Mouse (Mus musculus): Measurements from ENCODE around the gene Dvl3. TPM values are rescaled to one million over a fixed set of nuclear protein-coding genes. Genes with fewer than 3 reads are reported as not detected.

Dvl3 gene
- 10 to 100 TPM in 1 of 2 experiments, 1 to 10 TPM in 1; 4.9 to 25.9 TPM for polyA plus RNA-seq (2012; fragmentation: generic; extraction: Trizol)

GRCm38 (mm10) chr16:20516726-20517201, at the start of gene Dvl3:
TSS of gene Dvl3 (plus strand) at chr16:20516982.

GRCm38 (mm10) chr16:20498677-20499475, 17.9 kb upstream of the Dvl3 start, which contains the start of gene Eif2b5:
TSS of gene Eif2b5 (plus strand) at chr16:20498817.

GRCm38 (mm10) chr16:20535296-20536080, 18.7 kb downstream of the Dvl3 start, which contains the start of gene Ap2m1:
TSS of gene Ap2m1 (plus strand) at chr16:20535478.

GRCm38 (mm10) chr16:20548096-20548948, 31.5 kb downstream of the Dvl3 start, which contains the start of gene Abcf3:
TSS of gene Abcf3 (plus strand) at chr16:20548577.

Other genes starting within 250 kb of the Dvl3 start
- gene Parl, start 214.6 kb upstream of the Dvl3 start, polyA plus RNA-seq (2012; fragmentation: generic; extraction: Trizol), result 10 to 100 TPM; 74.0 to 74.2 TPM
- under 1 TPM in 1 of 2 experiments, not detected in 1; 0.09 TPM for gene Cyp2ab1, start 191.6 kb upstream of the Dvl3 start, polyA plus RNA-seq (2012; fragmentation: generic; extraction: Trizol)
- gene Abcc5, start 90.6 kb upstream of the Dvl3 start, polyA plus RNA-seq (2012; fragmentation: generic; extraction: Trizol), result 10 to 100 TPM in 1 of 2 experiments, 1 to 10 TPM in 1; 5.8 to 36.2 TPM
- 100 to 1,000 TPM in 1 of 2 experiments, 10 to 100 TPM in 1; 71.0 to 162 TPM for gene Eif2b5, start 18.2 kb upstream of the Dvl3 start, polyA plus RNA-seq (2012; fragmentation: generic; extraction: Trizol)
- gene Ap2m1, start 18.5 kb downstream of the Dvl3 start, polyA plus RNA-seq (2012; fragmentation: generic; extraction: Trizol), result 100 to 1,000 TPM; 391 to 480 TPM
- gene Abcf3, start 31.6 kb downstream of the Dvl3 start, polyA plus RNA-seq (2012; fragmentation: generic; extraction: Trizol), result 10 to 100 TPM; 32.1 to 35.4 TPM
- gene Vwa5b2, start 72.5 kb downstream of the Dvl3 start, polyA plus RNA-seq (2012; fragmentation: generic; extraction: Trizol), result under 1 TPM; 0.04 TPM
- gene Eef1akmt4, start 94.6 kb downstream of the Dvl3 start, polyA plus RNA-seq (2012; fragmentation: generic; extraction: Trizol), result 10 to 100 TPM; 11.0 to 40.1 TPM
- not detected for gene Gm49333, start 94.6 kb downstream of the Dvl3 start, polyA plus RNA-seq (2012; fragmentation: generic; extraction: Trizol)
- 10 to 100 TPM; 15.6 to 35.6 TPM for gene Alg3, start 94.8 kb downstream of the Dvl3 start, polyA plus RNA-seq (2012; fragmentation: generic; extraction: Trizol)
- 10 to 100 TPM; 10.8 to 15.4 TPM for gene Camk2n2, start 104.3 kb downstream of the Dvl3 start, polyA plus RNA-seq (2012; fragmentation: generic; extraction: Trizol)
- 1 to 10 TPM; 1.1 to 4.3 TPM for gene Ece2, start 112.8 kb downstream of the Dvl3 start, polyA plus RNA-seq (2012; fragmentation: generic; extraction: Trizol)
- 100 to 1,000 TPM; 151 to 214 TPM for gene Psmd2, start 134.7 kb downstream of the Dvl3 start, polyA plus RNA-seq (2012; fragmentation: generic; extraction: Trizol)
- gene Eif4g1, start 151.3 kb downstream of the Dvl3 start, polyA plus RNA-seq (2012; fragmentation: generic; extraction: Trizol), result 100 to 1,000 TPM; 119 to 126 TPM
- under 1 TPM; 0.01 to 0.08 TPM for gene Fam131a, start 176.3 kb downstream of the Dvl3 start, polyA plus RNA-seq (2012; fragmentation: generic; extraction: Trizol)
- gene Polr2h, start 200.7 kb downstream of the Dvl3 start, polyA plus RNA-seq (2012; fragmentation: generic; extraction: Trizol), result 10 to 100 TPM; 49.2 to 81.5 TPM
- 10 to 100 TPM in 1 of 2 experiments, 1 to 10 TPM in 1; 1.7 to 11.4 TPM for gene Clcn2, start 200.8 kb downstream of the Dvl3 start, polyA plus RNA-seq (2012; fragmentation: generic; extraction: Trizol)
- 1 to 10 TPM in 1 of 2 experiments, under 1 TPM in 1; 0.33 to 4.7 TPM for gene Chrd, start 216.1 kb downstream of the Dvl3 start, polyA plus RNA-seq (2012; fragmentation: generic; extraction: Trizol)
- gene Thpo, start 217.5 kb downstream of the Dvl3 start, polyA plus RNA-seq (2012; fragmentation: generic; extraction: Trizol), result 1 to 10 TPM in 1 of 2 experiments, under 1 TPM in 1; 0.70 to 1.2 TPM

Data from C3H10T1/2 (cell line).